Mouse (Mus musculus): ENCODE results near the gene Rtl8c.
"Not testable (repeated sequence)": the region's sequence is repeated elsewhere in the genome, so short reads cannot be mapped to it uniquely, and the experiment has no call there.

DNA sequence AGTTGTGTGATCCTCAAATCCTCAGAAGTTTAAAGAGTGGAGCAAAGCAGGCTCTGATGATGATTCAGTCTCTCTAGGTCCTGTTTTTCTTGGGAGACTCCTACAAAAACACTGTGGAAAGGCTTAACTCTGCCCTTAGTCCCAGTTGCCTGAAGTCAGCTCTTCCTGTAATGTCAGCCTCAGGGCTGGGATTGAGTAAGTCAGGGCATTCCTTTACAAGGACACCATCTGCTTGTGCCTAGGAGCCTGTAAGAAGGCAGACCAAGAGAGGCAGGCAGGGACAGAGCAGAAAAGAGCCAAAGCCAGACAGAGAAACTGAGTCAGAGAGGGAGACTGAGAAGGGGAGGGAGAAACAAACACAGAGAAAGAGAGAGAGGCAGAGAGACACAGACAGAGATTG, 3.6 kb downstream of the Rtl8c start:
- not testable (repeated sequence) for TF ChIP-seq CTCF (IDR thresholded peaks at IDR 0.05; ENCODE audit: low read depth, low read length); POLR2A (IDR thresholded peaks at IDR 0.05; ENCODE audit: borderline replicate concordance, low read depth, low read length)
